Mouse (Mus musculus) midbrain, embryonic 16.5 days (tissue): ENCODE measurements around the gene Syt16. TPM values are rescaled to one million over a fixed set of nuclear protein-coding genes. Genes with fewer than 3 reads are reported as not detected.

ENCODE experiments used
- ATAC-seq: fragments of 200-750 bp; cut with Nextera tagmentation; 2 replicates; pipeline ENCODE4 v1.8.0; 2017; ENCODE audit warnings: moderate TSS enrichment
- H3K27ac ChIP-seq: fragments of 300-500 bp; sonication (generic); 2 replicates; pipeline ENCODE4 v1.5.1; 2014; ENCODE audit warnings: mild to moderate bottlenecking, low read length, mixed read lengths
- H3K27me3 ChIP-seq: fragments of 300-500 bp; sonication (generic); 2 replicates; pipeline ENCODE4 v1.6.1; 2014; ENCODE audit warnings: low read depth, low read length, mixed read lengths; ENCODE audit not compliant: control insufficient read depth, insufficient read depth
- H3K36me3 ChIP-seq: fragments of 300-500 bp; sonication (generic); 2 replicates; pipeline ENCODE4 v1.6.1; 2014; ENCODE audit warnings: mild to moderate bottlenecking, low read length, moderate library complexity, mixed read lengths; ENCODE audit not compliant: control insufficient read depth, insufficient read depth
- H3K4me1 ChIP-seq: fragments of 300-500 bp; sonication (generic); 2 replicates; pipeline ENCODE4 v1.6.1; 2014; ENCODE audit warnings: mild to moderate bottlenecking, low read length, mixed read lengths; ENCODE audit not compliant: control insufficient read depth, insufficient read depth
- H3K4me2 ChIP-seq: fragments of 300-500 bp; sonication (generic); 2 replicates; pipeline ENCODE4 v1.6.1; 2014; ENCODE audit warnings: mild to moderate bottlenecking, low read length, mixed read lengths
- H3K4me3 ChIP-seq: fragments of 300-500 bp; sonication (generic); 2 replicates; pipeline ENCODE4 v1.5.1; 2014; ENCODE audit warnings: low read depth, mild to moderate bottlenecking, low read length, moderate library complexity, mixed read lengths
- H3K9ac ChIP-seq: fragments of 300-500 bp; sonication (generic); 2 replicates; pipeline ENCODE4 v1.6.1; 2014; ENCODE audit warnings: low read depth, low read length, mixed read lengths
- H3K9me3 ChIP-seq: fragments of 300-500 bp; sonication (generic); replicated peaks from 2 replicates; pipeline ENCODE4 v1.6.1; 2014; ENCODE audit warnings: mild to moderate bottlenecking, low read length, mixed read lengths; ENCODE audit not compliant: control insufficient read depth, poor library complexity, severe bottlenecking
- WGBS: fragments of 180-500 bp; shearing (Covaris S2); extraction: QIAGEN DNeasy Blood & Tissue Kit; methylation state at CpG from one replicate; pipeline ENCODE4 v1.1.7; 2014; 5-methylcytosine and 5-hydroxymethylcytosine counted together
- polyA plus RNA-seq: library from polyadenylated mRNA; unstranded; fragments of >200 nt; fragmentation: Nextera tagmentation; extraction: Ambion mirVana; gene quantifications from 2 replicates; pipeline ENCODE4 v1.2.1, GENCODE M21; 2015

The Syt16 gene
- polyA plus RNA-seq, 1 experiment from 2014 or later: 101 TPM

DNA sequence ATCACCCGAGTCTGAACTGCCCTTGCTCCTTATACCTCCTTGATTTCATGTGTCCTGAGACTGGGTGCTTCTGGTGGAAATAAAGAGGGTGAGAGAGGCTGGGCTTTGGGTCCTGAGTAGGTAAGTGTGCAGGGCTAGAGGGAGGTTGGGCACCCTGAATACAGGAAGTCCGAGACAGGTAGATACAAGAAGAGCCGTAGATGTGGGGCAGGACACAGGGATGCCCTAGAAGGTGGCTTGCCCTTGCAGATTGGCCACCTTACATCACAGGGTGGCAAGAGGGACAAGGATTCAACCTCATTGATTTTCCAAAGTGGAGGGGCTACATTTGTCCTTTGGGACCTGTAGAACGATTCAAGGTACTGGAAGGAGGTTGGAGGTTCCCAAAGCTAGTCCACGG, 45.8 kb downstream of the Syt16 start:
- Histone ChIP-seq H3K9me3 (no peaks in the 10 kb centered on the region), H3K4me1 (peaks cover 12% of the 10 kb centered on the region), H3K36me3 (no peaks in the 10 kb centered on the region), H3K27me3 (no peaks in the 10 kb centered on the region), H3K9ac (no peak overlapping the region), H3K27ac (no peak overlapping the region), H3K4me2 (no peak overlapping the region), H3K4me3 (no peak overlapping the region)
- WGBS: 93% methylated on average over 5 of the region's 5 CpGs
- ATAC-seq: 0 out of 2 replicates have a peak, but pooled peaks have one; percentile 25

DNA sequence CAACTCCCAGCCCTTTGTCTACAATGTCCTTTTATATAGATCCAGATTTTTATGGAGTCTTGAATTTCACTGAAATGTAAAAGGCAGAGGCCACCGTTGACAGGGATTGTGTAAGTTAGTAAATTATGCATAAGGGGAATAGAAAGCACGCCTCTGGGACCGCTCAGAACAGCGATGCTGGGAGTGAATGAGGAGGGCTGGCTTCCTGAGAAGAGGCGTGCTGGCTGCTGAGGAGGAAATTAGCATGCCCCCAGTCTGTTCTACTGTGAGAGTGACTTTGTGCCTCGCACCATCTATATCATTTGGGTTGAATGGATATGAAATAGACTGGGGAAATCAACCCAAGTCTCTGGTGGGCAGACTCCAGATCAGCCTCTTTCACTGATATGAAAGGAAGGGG, 46.3 kb downstream of the Syt16 start:
- ATAC-seq: peak; percentile 89
- no peak overlapping the region for H3K9ac ChIP-seq
- WGBS: 26% methylated on average over 6 of the region's 6 CpGs

DNA sequence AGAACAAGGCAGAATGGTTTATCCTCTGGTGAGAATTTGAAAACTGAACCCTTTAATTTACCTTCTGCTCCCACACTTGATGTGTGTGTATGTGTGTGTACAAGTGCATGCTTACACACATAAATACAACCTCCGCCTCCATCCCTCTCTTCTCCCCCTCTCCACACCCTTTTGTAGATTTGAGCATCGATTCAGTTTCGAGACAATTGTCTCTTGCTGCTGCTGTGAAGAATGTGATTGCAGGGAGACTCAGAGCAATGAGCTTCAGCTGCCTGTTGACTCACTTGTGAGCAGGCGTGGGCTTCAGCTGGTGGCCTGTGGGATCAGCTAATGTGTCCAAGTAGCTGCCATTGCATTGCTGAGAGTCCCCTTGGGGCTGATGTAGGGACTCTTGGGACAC, 46.8 kb downstream of the Syt16 start:
- peak; percentile 67; the same call in 1 of the 2 replicates for ATAC-seq
- H3K9me3 ChIP-seq: no peaks in the 10 kb centered on the region
- peak overlapping the region; percentile 3; the same call in 1 of the 2 replicates for H3K4me2 ChIP-seq
- H3K27me3 ChIP-seq: no peaks in the 10 kb centered on the region
- no peak overlapping the region for H3K4me3 ChIP-seq
- WGBS: 45% methylated on average over 4 of the region's 4 CpGs
- H3K36me3 ChIP-seq: no peaks in the 10 kb centered on the region
- H3K27ac ChIP-seq: peak overlapping the region; percentile 60
- 0 out of 2 replicates have a peak overlapping the region, but pooled peaks have one; percentile 21 for H3K9ac ChIP-seq
- H3K4me1 ChIP-seq: peaks cover 12% of the 10 kb centered on the region

More for the DNA sequence above, 46.3 kb downstream of the Syt16 start:
- Histone ChIP-seq H3K36me3 (no peaks in the 10 kb centered on the region), H3K27ac (peak overlapping the region; percentile 60), H3K4me3 (no peak overlapping the region), H3K4me2 (no peak overlapping the region), H3K4me1 (peaks cover 12% of the 10 kb centered on the region), H3K27me3 (no peaks in the 10 kb centered on the region), H3K9me3 (no peaks in the 10 kb centered on the region)

DNA sequence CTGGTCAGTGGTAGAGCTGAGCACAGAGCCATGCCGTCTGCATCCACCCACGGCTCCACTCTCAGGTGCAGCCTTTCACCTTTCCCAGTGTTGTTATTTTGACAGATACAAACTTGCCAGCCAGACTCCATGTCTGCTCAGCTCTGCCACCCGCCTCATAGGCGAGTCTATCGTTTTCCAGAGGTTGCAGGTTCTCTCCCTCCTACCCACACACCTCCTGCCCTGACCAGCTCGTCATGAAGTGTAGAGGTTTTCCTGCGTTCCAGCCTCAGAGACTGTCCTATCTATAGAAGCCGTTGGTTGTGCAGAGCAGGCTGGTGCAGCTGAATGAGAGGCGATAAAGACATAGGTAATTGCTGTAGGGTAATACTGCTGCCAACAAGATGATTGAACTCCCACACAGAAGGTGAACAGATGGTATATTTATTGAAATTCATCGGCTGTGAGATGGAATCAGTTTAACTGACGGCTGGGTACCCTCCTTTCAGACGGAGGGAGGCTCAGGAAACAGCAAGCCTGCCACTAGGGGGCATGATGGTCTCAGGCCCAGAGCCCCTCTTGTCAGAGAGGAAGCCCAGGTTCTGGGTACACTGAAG, 58.0 kb downstream of the Syt16 start:
- 52% methylated on average over 12 of the region's 12 CpGs for WGBS
- Histone ChIP-seq H3K4me2 (no peak overlapping the region; the same call in 1 of the 2 replicates), H3K9me3 (no peaks in the 10 kb centered on the region), H3K4me1 (peaks cover 3% of the 10 kb centered on the region; the same call in 1 of the 2 replicates), H3K27ac (no peak overlapping the region; the same call in 1 of the 2 replicates), H3K27me3 (no peaks in the 10 kb centered on the region), H3K36me3 (no peaks in the 10 kb centered on the region), H3K4me3 (no peak overlapping the region), H3K9ac (peak overlapping the region; percentile 30; the same call in 1 of the 2 replicates)
- ATAC-seq: peak; percentile 87

DNA sequence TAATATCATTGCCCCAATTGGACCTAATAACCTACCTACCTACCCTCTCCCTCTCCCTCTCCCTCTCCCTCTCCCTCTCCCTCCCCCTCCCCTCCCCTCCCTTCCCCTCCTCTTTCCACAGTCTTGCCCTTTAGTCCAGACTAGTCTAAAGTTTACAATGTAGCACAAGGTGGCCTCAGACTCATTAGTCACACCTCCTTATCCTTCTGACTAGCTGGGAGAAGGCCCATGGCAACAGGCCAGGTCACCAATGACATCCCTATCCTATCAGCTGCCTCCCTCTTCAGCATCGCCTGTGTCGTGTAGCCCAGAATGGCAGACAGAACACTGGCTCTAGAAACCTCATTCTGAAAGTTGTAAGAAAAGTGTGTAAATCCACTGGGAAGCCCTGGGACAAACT, 58.7 kb downstream of the Syt16 start:
- Histone ChIP-seq H3K9ac (no peak overlapping the region), H3K4me3 (no peak overlapping the region), H3K4me1 (peaks cover 3% of the 10 kb centered on the region; the same call in 1 of the 2 replicates), H3K27ac (no peak overlapping the region), H3K4me2 (no peak overlapping the region), H3K36me3 (no peaks in the 10 kb centered on the region), H3K9me3 (no peaks in the 10 kb centered on the region), H3K27me3 (no peaks in the 10 kb centered on the region)
- 46% methylated on average over 2 of the region's 2 CpGs for WGBS
- ATAC-seq: no peak

DNA sequence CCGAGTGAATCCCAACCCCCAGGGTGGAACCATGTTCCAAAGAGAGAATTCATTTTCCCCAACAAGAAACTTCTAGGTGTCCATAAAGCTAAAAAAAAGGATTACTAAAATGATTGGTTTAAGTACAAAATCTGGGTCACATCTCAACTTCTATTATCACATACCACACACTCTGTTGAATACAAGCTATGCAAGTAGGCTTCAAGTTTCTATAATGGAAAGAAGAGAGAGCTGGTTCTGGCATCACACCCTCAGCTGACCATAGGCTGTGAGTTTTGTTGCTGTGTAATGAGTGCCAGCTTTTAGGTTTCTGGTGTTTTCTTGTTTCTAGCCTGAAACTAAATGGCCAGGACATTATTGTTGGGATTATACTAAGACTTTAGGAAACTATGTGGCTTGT, 65.1 kb downstream of the Syt16 start:
- ATAC-seq: no peak
- no peak overlapping the region for H3K27ac ChIP-seq
- WGBS: 86% methylated on average over 1 of the region's 1 CpGs
- no peaks in the 10 kb centered on the region for H3K27me3 ChIP-seq
- no peaks in the 10 kb centered on the region for H3K9me3 ChIP-seq
- H3K4me3 ChIP-seq: no peak overlapping the region
- H3K36me3 ChIP-seq: no peaks in the 10 kb centered on the region
- H3K4me1 ChIP-seq: no peaks in the 10 kb centered on the region
- no peak overlapping the region for H3K9ac ChIP-seq
- H3K4me2 ChIP-seq: no peak overlapping the region

DNA sequence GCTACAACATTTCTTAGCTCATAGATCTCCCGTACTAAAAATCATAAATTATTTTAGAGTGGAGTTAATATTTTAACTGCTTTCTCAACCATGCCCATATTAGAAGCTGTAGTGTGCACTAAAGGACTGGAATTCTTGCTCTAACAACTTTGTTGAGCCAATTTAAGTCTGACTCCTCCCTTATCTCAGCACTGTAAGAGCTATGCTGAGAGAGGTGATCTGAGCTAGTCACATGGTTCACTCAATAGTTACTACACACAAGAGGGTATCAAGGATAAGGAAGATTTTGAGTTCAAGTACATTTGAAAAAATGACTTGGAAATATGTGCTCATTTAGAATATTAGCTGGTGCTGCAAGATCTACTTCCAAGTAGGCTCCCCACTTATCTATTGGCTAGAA, 71.5 kb downstream of the Syt16 start:
- ATAC-seq: no peak
- Histone ChIP-seq H3K27me3 (no peaks in the 10 kb centered on the region), H3K9ac (no peak overlapping the region), H3K4me2 (no peak overlapping the region), H3K4me3 (no peak overlapping the region), H3K4me1 (no peaks in the 10 kb centered on the region), H3K36me3 (no peaks in the 10 kb centered on the region), H3K9me3 (no peaks in the 10 kb centered on the region), H3K27ac (no peak overlapping the region)
- WGBS: 88% methylated on average over 1 of the region's 1 CpGs

DNA sequence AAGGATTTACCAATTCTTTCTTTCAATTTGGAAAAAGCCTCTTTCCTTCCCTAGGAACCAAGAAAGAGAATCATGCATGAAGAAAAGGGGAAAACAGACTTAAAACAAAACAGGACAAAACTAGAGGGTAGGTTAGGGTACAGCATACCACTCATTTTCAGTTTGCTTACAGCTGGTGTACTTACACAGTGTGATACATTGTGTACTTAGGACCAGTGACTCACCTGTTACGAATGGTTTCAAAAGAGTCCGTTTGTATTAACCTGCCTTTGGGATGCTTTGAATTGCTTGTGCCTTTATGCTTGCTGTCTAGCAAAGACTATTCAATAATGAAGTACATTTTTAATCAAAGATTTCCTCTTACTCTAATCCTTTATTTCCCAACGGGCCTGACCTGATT, 78.1 kb downstream of the Syt16 start:
- 0 out of 2 replicates have a peak, but pooled peaks have one; percentile 39 for ATAC-seq
- peaks cover 14% of the 10 kb centered on the region for H3K4me1 ChIP-seq
- no peak overlapping the region for H3K9ac ChIP-seq
- H3K27me3 ChIP-seq: no peaks in the 10 kb centered on the region
- no peak overlapping the region for H3K4me3 ChIP-seq
- no peaks in the 10 kb centered on the region for H3K36me3 ChIP-seq
- no peak overlapping the region for H3K4me2 ChIP-seq
- no peak overlapping the region for H3K27ac ChIP-seq
- 65% methylated on average over 3 of the region's 3 CpGs for WGBS
- H3K9me3 ChIP-seq: no peaks in the 10 kb centered on the region

DNA sequence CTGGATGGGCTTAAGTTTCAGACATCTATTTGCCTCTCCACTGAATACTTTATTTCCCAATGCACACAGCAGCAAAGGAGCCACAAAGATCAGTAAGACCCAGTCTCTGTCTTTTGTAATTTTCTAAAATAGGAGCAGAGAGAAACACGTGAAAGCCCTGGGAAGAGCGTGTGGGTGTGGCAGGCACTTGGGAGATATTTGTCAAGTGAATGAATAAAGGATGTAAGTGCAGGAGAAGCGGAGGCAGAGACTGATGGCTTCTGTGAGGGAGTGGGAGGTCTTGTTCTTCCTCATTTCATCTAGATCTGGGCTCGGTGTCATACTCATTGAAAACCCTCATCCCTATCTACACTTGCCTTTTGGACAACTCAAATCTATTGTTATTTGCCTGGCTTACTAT, 78.6 kb downstream of the Syt16 start:
- ATAC-seq: no peak
- H3K9ac ChIP-seq: no peak overlapping the region
- no peak overlapping the region for H3K4me3 ChIP-seq
- no peak overlapping the region for H3K4me2 ChIP-seq
- H3K4me1 ChIP-seq: peaks cover 14% of the 10 kb centered on the region
- H3K27me3 ChIP-seq: no peaks in the 10 kb centered on the region
- no peaks in the 10 kb centered on the region for H3K36me3 ChIP-seq
- H3K9me3 ChIP-seq: no peaks in the 10 kb centered on the region
- 64% methylated on average over 4 of the region's 4 CpGs for WGBS
- 0 out of 2 replicates have a peak overlapping the region, but pooled peaks have one; percentile 2 for H3K27ac ChIP-seq
